Mouse (Mus musculus) adrenal gland, adult 10 weeks (tissue): Measurements from ENCODE around the gene Olfr1023. TPM values are rescaled to one million over a fixed set of nuclear protein-coding genes. Genes with fewer than 3 reads are reported as not detected.

Source experiments
- polyA plus RNA-seq: library from polyadenylated mRNA; stranded (reverse); fragments of 350-450 nt; fragmentation: Illumina TruSeq; extraction: RNeasy Lipid Tissue Mini Kit (QIAGEN cat#74804); gene quantifications from one replicate; pipeline ENCODE4 v1.2.3, GENCODE M21; 2014; ENCODE audit warnings: low read depth, low replicate concordance

Gene Olfr1023
- polyA plus RNA-seq = not detected

DNA sequence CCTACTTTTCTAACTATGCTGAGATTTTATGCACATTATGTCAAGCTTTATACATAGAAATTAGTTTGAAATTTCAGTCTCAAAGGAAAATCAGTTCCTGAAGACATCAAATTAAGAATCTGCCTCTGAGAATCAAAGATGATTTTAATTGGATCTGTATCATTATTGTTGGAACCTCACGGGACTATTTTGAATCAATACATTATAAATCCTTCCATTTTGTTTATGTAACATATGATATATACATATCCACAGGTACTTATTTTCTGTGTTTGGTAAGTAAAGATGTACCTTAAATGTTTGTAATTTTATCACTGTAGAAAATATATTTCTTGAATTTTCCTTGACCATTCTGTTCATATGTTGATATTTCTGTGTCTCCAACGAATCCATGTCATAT lies at the start of gene Olfr1023:
Olfr1023 (plus strand) TSS at position 301 of the 400 bp plus-strand sequence.

GRCm38 (mm10) chr2:85845383-85845782 lies 40.1 kb upstream of the Olfr1023 start, which contains the start of gene Olfr1019:
TSS of gene Olfr1019 (minus strand) at chr2:85845483.

DNA sequence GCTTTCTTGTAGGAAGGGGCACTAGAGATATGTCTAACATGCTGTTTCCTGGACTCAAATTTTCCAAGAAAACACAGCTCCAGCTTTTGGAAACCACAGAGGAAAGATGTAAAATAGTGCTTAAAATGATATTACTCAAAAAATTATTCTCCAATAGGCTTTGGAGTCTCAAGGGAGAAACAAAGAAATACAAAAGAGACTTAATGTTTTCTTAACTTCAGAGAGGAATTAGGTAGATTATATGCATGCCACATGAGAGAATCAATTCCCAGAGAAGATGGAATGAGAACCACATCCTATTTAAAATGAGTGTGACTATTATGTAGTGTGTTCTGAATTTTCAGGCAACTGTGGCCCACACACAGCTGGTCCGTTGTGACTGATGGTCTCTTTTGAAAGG lies 38.7 kb upstream of the Olfr1023 start, which contains the start of gene Olfr1020:
Olfr1020 (plus strand) TSS at position 301 of the 400 bp plus-strand sequence.

DNA sequence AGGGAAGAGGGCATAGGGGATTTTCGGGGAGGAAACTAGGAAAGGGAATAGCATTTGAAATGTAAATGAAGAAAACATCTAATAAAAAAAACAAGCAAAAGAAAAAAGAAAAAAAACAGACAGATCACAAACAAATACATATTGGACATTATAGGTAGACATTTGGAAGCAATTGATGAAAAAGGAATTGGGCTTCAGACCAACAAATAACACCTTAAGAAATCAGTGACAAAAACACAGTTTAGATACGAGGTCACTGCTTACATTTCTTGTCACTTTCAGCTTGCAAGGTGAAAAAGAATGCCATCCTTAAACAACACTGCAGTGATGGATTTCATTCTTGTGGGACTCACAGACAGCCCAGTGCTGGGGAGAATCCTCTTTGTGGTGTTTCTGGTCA lies 17.1 kb upstream of the Olfr1023 start, which contains the start of gene Olfr1022:
Olfr1022 (plus strand) TSS at position 301 of the 400 bp plus-strand sequence.

GRCm38 (mm10) chr2:85904952-85905351 lies 19.5 kb downstream of the Olfr1023 start, which contains the start of gene Olfr1024:
TSS of gene Olfr1024 (minus strand) at chr2:85905052.

GRCm38 (mm10) chr2:85914893-85915292 lies 29.5 kb downstream of the Olfr1023 start, which contains the start of gene Olfr1025-ps1:
TSS of gene Olfr1025-ps1 (plus strand) at chr2:85915193.

DNA sequence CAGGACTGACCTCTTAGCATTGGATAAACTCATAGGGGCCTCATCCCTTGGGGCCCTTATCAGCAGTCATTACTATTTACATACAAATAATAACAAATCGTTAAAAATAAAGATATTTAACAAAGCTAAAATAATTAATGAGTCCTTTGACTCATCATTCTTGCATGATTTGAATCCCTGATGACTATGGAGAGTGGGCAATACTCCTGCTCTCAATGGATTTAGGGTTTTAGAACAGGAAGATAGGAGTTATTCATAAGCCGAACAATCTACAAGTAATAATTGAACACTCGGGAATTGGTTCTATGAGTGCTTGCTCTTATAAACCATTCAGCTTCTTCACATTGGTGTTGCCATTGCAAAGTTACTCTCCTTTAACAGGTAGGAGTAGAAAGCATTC lies 35.8 kb downstream of the Olfr1023 start, which contains the start of gene Olfr1026:
Olfr1026 (plus strand) TSS at position 301 of the 400 bp plus-strand sequence.

Other genes with a start within 250 kb of the Olfr1023 start
- gene Olfr1002, start 234.9 kb upstream of the Olfr1023 start, polyA plus RNA-seq = not detected
- not detected for gene Olfr154, start 221.2 kb upstream of the Olfr1023 start, polyA plus RNA-seq
- not detected for gene Olfr1006, start 206.9 kb upstream of the Olfr1023 start, polyA plus RNA-seq
- gene Olfr1008, start 196.2 kb upstream of the Olfr1023 start, polyA plus RNA-seq = not detected
- gene Olfr1009, start 170.2 kb upstream of the Olfr1023 start, polyA plus RNA-seq = not detected
- gene Olfr1012, start 122.9 kb upstream of the Olfr1023 start, polyA plus RNA-seq = not detected
- gene Olfr1013, start 118.5 kb upstream of the Olfr1023 start, polyA plus RNA-seq = 0.47 TPM
- not detected for gene Olfr1014, start 112.9 kb upstream of the Olfr1023 start, polyA plus RNA-seq
- gene Olfr1015, start 103.6 kb upstream of the Olfr1023 start, polyA plus RNA-seq = not detected
- gene Olfr1016, start 83.1 kb upstream of the Olfr1023 start, polyA plus RNA-seq = not detected
- gene Olfr1018, start 67.2 kb upstream of the Olfr1023 start, polyA plus RNA-seq = not detected
- not detected for gene Olfr1019, start 40.2 kb upstream of the Olfr1023 start, polyA plus RNA-seq
- not detected for gene Olfr1020, start 38.6 kb upstream of the Olfr1023 start, polyA plus RNA-seq
- gene Olfr1022, start 17.0 kb upstream of the Olfr1023 start, polyA plus RNA-seq = not detected
- not detected for gene Olfr1024, start 19.4 kb downstream of the Olfr1023 start, polyA plus RNA-seq
- gene Olfr1025-ps1, start 29.6 kb downstream of the Olfr1023 start, polyA plus RNA-seq = not detected
- gene Olfr1026, start 35.9 kb downstream of the Olfr1023 start, polyA plus RNA-seq = not detected
- not detected for gene Olfr1028, start 64.8 kb downstream of the Olfr1023 start, polyA plus RNA-seq
- gene Olfr1029, start 88.3 kb downstream of the Olfr1023 start, polyA plus RNA-seq = 0.17 TPM
- gene Olfr1030, start 93.6 kb downstream of the Olfr1023 start, polyA plus RNA-seq = not detected
- gene Olfr1031, start 104.7 kb downstream of the Olfr1023 start, polyA plus RNA-seq = not detected
- gene Olfr1032, start 119.9 kb downstream of the Olfr1023 start, polyA plus RNA-seq = not detected
- 12.2 TPM for gene Olfr1033, start 135.0 kb downstream of the Olfr1023 start, polyA plus RNA-seq
- 2.3 TPM for gene Olfr1034, start 160.2 kb downstream of the Olfr1023 start, polyA plus RNA-seq
- gene Olfr1036, start 188.4 kb downstream of the Olfr1023 start, polyA plus RNA-seq = not detected
- gene Olfr1037, start 201.7 kb downstream of the Olfr1023 start, polyA plus RNA-seq = not detected